Mouse (Mus musculus) c-Kit-positive CD71-negative TER-119-negative erythroid progenitor cells, embryonic 14.5 days (primary cell): ENCODE measurements around the gene Ntan1.
"Not testable (repeated sequence)": the region's sequence is repeated elsewhere in the genome, so short reads cannot be mapped to it uniquely, and the experiment has no call there.

Experiments used
- DNase-seq: peaks from one replicate; pipeline ENCODE4 v3.0.0-alpha.2; 2013; ENCODE audit warnings: low read depth

Ntan1 gene

DNA sequence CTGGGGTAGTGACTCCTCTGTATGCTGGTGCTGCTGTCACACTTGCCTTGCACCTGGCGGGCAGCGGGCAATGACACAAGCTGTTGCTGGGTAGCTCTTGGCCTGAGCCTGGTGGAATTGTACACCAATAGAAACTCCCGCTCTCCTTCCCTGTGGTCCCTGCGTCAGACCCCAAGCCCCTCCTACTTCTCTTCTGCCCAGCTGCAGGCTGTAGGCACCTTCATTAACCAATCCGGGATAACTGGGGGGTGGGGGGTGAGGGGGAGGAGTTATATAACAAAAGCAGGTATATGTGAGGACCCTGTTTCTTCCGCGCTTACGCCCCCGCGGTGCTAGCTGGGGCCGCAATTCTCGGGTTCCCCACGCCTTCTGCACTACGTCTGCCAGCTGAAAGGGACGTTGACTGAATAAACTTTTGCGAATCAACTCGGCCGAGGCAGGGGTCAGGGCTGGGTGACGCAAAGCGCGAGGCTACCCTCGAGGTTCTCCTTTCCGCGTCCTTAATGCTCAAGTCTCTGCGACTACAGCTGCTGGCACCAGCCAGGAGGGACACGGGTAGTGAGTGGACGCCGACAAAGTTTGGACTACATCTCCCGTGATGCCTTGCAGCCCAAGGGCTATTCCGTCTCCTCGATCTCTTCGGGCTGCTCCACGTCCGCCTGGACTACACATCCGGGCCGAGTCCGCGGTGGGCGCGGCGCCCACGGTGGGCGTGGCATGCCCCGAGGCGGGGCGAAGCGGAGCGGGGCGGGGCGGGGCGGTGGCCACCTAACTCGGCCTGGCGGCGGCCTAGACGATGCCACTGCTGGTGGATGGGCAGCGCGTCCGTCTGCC lies at the start of gene Ntan1:
Ntan1 (plus strand) TSS at position 286 of the 834 bp plus-strand sequence.
- peak; percentile 79 for DNase-seq

DNA sequence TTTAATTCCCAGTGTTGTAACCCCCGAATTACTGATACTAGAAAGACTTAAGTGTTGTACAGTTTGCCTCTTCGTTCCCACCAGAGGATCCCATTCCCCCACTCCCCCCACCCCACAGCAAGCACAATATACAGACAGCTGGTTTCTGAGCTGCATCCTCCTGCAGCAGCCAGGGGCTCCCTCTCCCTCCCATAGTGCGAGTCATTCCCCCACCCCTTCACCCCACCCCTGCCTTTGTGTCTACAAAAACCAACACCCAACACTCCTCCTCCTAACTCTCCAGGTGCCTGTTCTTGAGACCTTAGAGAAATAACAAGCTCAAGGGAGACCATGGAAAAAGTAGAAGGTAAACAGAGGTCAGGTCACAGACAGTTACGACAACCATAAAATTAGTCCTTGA lies 47.0 kb upstream of the Ntan1 start:
- DNase-seq, result not testable (repeated sequence)

DNA sequence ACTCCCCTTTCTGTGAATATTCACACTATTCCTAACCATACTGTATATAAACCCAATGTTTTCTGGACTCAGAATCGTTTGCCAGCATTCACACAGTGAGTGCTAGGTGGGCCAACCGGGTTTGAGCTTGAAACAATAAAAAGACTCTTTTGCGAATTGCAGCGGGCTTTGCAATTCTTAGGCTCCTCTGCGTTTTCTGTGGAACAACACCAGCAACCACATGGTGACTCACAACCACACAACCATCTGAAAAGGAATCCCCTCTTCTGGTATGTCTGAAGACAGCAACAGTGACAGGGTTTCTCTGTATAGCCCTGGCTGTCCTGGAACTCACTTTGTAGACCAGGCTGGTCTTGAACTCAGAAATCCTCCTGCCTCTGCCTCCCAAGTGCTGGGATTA lies 46.6 kb upstream of the Ntan1 start:
- DNase-seq, result not testable (repeated sequence)

DNA sequence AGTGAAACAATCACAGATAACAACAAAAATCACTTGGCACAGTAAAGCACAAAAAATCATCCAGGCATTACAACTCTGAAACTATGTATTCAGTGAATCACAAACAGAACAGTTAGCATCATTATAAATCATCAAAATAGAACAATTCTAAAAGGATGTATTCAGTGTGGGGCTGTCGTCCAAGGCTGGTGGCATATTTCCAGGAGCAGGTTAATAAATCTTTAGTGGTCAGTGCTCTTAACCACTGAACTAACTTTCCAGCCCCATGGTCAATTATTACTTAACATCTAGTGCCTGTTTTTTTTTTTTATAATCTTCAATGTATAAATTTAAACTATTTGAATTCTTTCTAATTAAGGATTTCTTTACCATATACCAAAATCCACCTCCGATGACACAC lies 44.6 kb upstream of the Ntan1 start:
- DNase-seq, result not testable (repeated sequence)

DNA sequence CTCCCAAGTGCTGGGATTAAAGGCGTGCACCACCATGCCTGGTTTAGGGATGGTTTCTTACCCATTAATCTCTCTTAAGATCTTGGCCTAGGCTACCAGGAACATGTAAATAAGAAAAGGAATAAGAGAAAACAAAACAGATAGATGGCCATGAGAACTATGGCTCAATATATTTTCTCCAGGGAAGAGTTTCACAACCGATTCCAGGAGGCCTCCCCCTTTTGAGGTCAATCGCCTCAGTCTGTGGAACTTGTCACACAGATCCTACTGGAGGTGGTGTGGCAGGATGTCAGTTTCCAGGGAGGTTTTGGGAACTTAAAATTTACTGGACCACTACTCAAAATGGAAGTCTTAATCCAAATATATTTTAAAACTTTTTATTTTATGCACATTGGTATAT lies 44.0 kb upstream of the Ntan1 start:
- DNase-seq, result not testable (repeated sequence)

DNA sequence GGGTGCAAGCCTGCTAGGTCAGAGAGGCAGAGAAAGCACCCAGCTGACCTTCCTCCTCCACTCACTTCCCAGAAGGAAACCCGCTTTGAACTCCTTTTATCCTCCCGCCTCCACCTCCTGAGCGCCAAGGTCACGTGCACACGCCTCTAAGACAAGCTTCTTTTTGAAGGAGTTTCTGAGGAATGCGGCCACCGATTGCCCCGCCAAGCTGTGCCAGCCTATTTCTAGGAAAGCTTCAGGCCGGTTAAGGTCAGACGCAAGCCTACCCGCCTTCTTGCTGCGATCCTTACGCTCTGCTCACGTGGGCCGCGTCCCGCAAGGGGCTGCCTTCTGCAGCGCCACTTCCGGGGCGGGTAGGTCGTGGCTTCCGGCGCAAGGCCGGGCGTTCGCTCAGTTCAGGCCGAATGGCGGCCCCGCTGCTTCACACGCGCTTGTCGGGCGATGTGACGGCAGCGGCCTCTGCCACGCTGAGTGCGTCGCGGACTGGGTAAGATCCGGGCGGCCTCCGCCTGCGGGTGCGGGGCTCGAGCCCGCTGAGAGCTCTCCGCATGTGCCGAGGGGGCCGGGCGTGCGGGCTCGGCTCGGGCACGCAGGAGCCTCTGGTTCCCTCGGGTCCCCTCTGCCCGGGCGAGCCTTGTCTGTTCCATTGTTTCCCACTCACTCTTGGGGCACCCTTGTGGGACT lies 38.1 kb upstream of the Ntan1 start, which contains the start of gene Rrn3:
Rrn3 (plus strand) TSS at position 356 of the 684 bp plus-strand sequence.
- DNase-seq, result peak; percentile 74

DNA sequence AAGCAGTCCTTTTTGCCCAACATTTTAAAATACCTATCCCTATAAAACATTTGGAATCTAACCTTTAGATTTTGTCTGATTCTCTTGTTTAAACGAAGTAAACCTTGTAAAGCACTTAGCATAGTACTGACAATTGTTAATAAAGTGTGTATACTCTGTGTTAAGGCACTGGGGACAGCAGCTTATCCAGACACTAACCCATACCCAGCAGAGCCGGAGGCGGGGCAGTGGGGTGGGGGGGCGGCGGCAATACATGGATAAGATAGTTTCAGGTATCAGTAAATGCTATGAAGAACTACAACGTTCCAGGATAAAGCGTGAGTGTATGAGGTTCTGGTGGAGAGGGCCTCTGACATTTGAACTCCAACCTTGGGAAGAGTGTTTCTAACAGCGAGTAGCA lies 37.4 kb upstream of the Ntan1 start:
- no peak for DNase-seq

DNA sequence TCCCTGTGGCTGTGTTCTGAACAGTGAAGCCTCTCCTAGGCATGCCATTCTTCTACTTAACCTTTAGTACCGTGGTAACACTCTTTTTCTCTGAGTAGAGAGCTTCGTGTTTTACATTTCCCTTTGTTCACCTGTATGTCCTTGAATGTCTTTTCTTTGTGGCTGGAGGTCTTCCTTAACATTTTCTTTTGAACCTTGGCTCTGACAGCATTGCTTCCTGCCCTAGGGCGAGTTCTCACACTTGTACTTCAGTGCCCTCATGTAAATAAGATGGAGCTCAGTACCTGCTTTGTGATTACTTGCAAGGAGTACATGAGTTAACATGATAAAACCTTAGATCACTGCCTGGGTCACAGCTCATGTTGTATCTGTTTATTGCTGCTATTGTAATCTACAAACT lies 32.7 kb upstream of the Ntan1 start:
- no peak for DNase-seq

DNA sequence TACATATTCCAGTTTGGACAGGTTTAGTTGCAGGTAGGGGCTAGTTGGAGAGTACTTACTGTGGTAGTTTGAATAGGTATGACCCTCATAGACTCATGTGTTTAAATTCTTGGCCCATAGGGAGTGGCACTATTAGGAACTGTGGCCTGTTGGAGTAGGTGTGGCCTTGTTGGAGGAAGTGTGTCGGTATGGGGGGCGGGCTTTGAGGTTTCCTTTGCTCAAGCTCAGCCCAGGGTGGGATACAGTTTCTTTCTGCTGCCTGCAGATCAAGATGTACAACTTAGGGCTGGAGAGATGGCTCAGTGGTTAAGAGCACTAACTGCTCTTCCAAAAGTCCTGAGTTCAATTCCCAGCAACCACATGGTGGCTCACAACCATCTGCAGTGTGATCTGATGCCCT lies 25.2 kb upstream of the Ntan1 start:
- DNase-seq, result not testable (repeated sequence)

DNA sequence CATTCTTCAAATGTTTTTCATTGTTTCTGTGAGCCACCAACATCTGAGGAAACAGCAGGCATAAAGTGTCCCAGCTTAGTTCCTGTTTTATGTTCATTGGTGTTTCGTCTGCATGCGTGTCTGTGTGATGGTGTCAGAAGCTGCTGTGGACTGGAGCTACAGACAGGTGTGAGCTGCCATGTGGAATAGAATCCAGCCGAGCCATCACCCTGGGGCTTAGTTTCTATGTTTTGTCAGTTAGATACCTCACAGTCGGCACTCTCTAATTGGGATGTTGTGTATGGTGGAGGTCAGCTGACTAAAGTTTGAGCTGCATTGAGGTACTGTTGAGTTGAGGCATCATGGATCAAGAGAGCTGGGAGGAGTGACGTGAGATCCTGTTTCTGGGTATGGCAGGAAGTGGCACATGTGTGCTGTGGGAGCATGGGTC lies 21.9 kb upstream of the Ntan1 start:
- no peak for DNase-seq

DNA sequence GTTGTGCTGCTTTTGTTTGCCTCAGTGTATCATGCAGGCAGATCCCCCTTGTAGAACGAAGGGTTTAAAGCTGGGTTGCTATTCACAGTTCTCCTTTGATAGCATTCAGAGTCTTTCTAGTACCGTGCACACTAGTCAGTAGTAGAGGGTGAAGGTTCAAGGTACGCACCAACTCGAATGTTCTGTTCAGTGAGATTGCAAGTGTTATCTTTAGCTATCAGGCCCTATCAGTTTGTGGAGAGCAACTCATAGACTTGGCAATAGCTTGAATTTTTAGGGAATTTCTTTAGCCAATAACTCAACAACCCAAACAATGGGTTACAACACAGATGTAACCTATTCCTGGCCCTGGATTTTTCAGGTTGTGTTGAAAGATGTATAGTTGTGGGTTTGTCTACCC lies 17.4 kb upstream of the Ntan1 start:
- DNase-seq, result no peak

DNA sequence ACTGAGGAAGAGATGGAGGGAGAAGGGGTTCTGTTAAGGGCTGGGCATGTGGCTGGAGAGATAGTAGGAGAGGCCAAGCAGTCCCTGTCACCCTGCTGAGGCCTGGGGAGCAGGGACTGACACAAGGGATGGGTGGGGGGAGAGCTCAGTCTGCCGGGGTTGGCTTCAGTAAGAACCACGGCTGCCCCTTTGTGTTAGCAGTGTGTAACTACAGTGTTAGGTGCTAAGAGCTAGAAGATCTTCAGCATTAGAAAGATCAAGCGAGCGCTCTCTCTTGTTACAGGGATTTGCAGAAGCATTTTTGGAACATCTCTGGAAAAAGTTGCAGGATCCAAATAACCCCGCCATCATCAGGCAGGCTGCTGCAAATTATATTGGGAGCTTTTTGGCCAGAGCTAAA lies 14.0 kb upstream of the Ntan1 start:
- DNase-seq, result no peak

DNA sequence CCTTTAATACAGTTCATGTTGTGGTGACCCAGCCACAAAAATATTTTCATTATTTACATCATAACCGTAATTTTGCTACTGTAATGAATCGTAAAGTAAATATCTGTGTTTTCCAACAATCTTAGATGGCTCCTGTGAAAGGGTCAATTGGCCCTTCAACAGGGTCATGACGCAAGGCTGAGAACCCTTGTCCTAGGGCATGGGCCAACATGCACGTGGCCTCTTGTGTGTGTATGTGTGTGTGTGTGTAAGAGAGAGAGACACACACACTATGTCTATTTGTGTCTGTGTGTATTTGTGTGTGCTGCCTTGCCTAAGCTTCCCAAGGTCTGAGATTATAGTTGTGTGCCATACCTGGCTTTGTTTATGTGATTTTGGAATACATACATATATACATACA lies 11.0 kb upstream of the Ntan1 start:
- DNase-seq, result no peak

DNA sequence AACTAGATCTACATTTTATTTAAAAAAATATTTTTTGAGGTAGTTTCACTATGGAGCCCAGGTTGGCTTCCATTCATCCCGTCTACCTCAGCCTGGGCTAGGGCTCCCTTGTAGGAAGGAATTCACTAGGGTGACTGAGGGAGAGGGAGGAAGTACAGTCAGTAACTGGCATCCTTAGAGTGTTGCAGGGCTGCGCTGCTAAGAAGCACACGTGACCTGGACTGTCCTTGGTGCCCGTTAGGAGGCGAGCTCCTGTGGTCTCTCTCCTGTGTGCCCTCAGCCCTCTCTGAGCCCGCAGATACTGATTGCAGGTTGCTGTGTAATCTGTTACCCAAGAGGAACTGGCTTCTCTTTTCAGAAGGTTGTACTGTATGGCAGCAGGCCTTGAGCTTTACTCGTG lies 10.2 kb upstream of the Ntan1 start:
- DNase-seq, result no peak

DNA sequence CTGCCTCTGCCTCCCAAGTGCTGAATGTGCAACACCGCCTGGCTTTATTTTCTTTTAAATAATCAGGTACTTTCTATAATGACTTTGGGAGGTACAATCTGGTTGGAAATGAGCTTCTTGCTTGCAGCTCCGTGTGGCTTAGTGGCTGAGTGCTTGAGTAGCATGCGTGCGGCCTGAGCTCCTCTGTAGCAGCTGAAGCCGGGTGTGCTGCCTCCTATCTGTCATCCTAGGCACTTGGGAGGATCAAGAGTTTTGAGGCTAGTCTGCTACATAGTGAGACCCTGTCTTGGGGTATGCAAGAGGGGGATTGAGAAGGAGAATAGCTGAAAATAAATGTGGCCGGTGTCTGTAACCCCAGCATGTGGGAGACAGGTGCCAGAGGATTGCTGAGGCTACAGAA lies 6.5 kb upstream of the Ntan1 start:
- DNase-seq, result no peak

DNA sequence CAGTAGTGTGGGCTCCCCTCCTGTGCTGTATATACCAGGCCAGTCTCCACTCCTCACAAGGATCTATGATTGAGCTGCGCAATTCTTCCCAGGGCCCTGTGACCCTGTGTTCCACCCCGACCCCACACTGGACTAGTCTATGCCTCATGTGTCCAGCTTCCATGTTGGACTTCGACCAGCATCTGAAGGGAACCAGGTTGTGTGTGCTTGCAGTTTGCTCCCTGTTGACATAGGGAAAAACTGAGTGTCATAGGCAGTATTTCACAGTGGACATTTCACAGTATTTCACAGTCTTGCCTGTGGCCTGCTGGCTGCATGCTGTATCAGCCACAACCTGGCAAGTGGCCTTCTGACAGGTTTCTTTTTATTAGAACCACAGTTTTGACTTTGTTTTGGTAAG lies 5.4 kb upstream of the Ntan1 start:
- DNase-seq, result no peak

DNA sequence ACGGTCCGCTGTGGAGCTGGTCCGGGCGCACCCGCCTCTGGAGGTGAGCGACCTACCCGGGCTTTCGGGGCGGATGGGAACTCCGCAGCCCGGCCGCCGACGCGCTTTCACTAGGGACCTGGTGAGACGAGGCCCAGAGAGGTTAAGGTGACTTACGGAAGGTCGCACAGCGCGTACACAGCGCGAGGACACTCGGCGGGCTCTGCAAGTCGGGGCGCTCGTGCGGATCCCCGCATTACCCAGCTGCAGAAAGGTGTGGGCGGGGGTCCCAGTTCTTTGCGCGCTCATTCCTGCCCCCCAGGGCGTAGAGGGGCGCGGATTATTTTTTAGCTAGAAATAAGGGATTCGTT lies 724 bp downstream of the Ntan1 start:
- DNase-seq, result no peak

DNA sequence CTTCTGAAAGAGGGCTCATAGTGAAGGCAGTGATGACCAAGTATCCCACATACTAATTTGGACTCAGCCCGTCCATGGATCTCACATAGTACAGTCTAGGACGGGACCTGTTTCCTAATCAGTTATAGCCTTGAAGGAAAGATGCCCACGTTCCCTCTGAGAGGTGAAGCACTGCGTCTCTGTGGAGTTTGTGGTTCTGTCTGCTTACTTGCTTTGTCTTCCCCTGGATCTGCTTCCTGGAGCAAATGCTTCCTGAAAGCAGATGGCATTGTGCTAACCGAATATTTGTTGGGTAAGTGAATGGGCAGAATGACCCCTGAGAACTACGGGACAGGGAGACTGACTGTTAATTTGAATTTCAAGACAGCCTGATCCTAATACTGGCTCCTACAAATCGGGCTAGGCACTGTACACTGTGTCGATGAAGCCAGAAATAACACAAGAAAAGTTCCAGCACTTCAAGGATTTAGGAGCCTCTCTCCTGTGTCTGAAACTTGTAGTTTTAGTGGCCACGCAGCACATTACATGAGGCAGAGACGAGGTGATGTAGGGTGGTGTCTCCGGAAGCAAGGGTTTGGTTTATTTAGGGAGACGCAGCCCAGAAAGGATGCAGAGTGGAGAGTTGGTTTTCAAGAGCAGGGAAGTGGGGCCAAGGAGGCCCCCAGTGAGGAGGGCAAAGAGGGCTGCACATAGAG lies 1.3 kb downstream of the Ntan1 start:
- DNase-seq, result peak; percentile 10

DNA sequence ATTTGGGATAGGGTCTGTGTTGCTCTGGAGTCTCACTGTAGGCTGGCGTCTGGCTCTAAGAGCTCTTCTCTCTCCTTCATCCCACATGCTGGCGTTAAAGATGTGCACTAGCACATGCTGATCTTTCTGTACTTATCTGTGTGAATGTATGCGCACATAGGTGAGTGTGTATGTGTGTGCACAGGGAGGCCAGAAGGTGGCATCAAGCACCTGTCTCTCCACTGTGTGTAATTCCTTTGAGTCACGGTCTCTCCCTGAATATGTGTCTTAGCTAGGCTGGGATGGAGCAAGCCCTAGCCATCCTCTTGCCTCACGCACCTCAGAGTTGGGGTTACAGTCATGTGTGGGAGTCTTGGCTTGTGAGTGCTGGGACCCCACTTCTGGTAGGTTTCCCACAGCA lies 2.1 kb downstream of the Ntan1 start:
- no peak for DNase-seq

DNA sequence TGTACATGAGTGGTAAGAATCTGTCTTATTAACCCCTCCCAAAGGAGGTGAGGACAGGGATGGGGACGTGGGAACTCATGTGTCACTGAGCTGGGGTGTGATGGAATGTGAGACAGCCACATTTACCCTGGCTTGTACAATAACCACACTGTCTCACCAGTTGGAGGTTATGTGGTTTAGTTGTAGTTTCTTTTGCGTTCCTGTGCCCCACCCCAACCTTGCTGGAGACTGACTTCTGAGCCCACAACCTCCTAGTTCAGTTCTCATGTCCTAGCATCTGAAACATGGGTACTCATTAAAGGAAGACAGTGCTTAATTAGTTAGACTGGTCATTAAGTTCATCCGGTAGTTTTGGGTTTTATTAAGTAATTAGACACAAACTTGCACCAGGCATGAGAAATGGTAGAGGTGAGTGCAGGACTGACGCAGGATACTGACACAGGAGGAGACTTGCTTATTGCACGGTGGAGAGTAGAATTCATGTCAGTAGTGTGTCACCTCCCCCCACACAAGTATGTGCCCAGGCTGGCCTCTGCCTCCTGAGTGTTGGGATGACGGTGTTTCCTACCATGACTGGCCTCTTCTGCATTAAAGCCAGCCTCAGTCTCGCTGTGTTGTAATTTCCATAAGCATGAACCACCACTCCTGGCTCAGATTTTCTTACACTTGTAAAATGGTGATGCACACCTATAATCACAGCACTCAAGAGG lies 7.3 kb downstream of the Ntan1 start:
- DNase-seq, result no peak

DNA sequence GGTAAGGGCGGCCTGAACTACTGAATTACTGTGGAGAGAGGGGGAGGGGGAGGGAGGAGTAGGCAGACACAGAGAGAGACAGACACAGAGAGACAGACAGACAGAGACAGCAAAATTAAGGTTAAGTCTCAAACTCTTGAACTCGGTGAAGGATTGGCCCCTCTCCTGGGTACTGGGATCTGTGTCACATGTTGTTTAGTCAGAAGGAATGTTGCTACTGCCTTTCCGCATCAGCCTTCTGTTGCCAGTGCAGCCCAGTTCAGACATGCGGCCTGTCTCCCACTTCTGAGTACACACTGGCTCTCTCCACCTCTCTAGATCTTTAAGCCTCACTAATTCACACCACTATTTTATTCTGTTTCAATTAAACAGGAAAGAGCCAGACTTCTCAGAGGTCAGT lies 7.9 kb downstream of the Ntan1 start:
- no peak for DNase-seq

DNA sequence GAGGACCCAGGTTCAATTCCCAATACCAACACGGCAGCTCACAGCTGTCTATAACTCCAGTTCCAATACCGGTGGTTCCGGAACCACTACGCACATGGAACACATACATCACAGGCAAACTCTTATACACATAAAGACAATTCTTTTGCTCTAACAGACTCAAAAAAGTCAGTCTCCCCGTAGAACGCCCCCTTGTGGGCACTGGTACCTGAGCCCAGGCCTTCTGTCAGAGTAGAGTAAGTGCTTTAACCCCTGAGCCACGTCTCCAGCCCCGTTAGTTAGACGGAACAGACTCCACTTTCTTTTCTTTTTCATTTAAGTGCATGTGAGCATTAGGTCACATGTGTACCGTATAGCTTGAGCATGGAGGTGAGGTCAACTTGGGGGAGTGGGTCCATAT lies 11.8 kb downstream of the Ntan1 start:
- no peak for DNase-seq
